Mouse (Mus musculus): Measurements from ENCODE around the gene Gng3. TPM values are rescaled to one million over a fixed set of nuclear protein-coding genes. Genes with fewer than 3 reads are reported as not detected.
A peak's percentile ranks its signal among the peaks of the same experiment; 100 is the strongest.

Gene Gng3
- polyA plus RNA-seq, 1 experiment from 2014 or later, result 3.0 TPM

DNA sequence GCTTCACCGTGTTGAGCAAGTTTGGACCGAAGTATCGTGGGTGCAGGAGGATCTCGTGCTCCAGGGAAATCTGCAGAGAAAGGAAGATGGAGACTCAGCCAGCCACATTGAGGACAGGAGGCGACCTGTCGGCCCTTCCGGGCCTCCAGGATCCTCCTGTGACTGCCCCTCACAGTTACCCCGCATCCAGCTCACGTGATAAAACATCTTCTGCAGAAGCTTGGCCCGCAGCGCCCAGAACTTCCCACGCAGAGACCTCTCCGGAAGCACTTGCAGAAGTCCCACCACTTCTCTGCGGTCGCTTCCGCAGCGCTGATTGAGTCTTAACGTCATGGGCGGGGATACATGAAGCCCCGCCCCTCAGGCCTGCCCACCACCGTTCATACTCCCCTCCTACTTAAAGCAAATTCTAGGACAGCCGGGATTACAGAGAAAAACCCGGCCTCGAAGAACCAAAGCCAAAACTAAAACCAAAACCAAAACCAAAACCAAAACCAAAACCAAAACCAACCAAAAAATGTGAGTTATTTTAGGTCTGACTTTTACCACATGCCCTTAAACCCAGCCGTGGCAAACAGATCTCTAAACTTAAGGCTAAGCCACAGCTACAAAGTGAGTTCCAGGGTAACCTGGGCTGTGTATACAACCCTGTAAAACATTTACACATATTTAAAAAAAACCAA, 40.6 kb downstream of the Gng3 start, which contains the start of gene Polr2g:
Gene Polr2g, minus strand, starts transcription at position 314 of the 683 bp plus-strand sequence.
- ATAC-seq (ENCODE audit: insufficient number of reproducible peaks, low FRiP score, low TSS enrichment, low read depth), result peak; percentile 77
- Histone ChIP-seq H3K36me3 (peaks cover 26% of the 10 kb centered on the region), H3K27me3 (no peaks in the 10 kb centered on the region), H3K9me3 (no peaks in the 10 kb centered on the region), H3K4me1 (peaks cover 20% of the 10 kb centered on the region), H3K27ac (peak within 1 kb of the TSS; percentile 75), H3K9ac (peak within 1 kb of the TSS; percentile 64), H3K4me2 (peak within 1 kb of the TSS; percentile 67), H3K4me3 (peak within 1 kb of the TSS; percentile 58)
- WGBS, result under 1% methylated on average over 25 of the region's 25 CpGs

DNA sequence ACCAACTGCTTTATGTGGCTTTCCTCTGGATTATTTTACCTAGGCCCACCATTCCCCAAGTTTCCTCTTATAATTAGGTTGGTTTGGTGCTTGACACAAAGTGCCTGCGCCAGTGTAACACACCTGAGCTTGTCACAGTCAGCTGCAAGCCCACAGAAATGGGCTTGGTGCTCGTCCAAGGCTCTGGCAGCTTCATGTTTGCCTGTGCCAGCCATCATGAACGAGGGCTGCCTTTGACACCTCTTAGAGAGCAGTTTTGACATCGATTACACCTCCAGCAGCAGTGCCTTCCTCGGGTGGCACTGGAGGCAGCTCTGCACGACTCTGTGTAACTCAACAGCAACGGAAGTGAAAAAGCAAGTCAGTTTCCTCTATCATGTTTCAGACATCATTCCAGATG, 48.8 kb downstream of the Gng3 start:
- no peak overlapping the region for H3K4me3 ChIP-seq
- 81% methylated on average over 7 of the region's 7 CpGs for whole genome bisulfite sequencing
- peaks cover 9% of the 10 kb centered on the region for H3K4me1 ChIP-seq
- H3K27ac ChIP-seq, result no peak overlapping the region
- H3K9ac ChIP-seq, result no peak overlapping the region
- peaks cover 33% of the 10 kb centered on the region for H3K36me3 ChIP-seq
- ATAC-seq (ENCODE audit: insufficient number of reproducible peaks, low FRiP score, low TSS enrichment, low read depth), result no peak
- no peaks in the 10 kb centered on the region for H3K27me3 ChIP-seq
- no peaks in the 10 kb centered on the region for H3K9me3 ChIP-seq
- H3K4me2 ChIP-seq, result no peak overlapping the region

DNA sequence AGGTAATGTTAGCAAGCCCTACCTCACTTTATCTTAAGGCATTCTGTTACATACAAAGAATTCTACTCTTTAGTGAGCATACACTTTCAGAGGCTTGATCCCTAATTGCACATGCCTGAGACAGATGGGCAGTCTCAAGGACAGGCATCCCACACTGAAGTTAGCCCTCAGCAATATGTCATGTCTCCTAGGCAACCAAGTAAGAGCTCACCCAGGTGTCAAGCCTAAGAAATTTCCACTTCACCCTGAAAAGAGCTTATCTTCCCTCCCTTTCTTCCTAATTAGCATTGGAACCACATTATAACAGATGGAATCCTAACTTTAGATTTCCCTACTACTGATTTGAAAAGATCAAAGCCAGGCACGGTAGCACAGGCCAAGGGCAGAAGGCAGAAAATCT, 49.8 kb downstream of the Gng3 start:
- no peaks in the 10 kb centered on the region for H3K9me3 ChIP-seq
- no peaks in the 10 kb centered on the region for H3K27me3 ChIP-seq
- H3K36me3 ChIP-seq, result peaks cover 24% of the 10 kb centered on the region
- H3K4me1 ChIP-seq, result peaks cover 13% of the 10 kb centered on the region
- no peak overlapping the region for H3K4me3 ChIP-seq
- WGBS, result 47% methylated on average over 1 of the region's 1 CpGs
- ATAC-seq (ENCODE audit: insufficient number of reproducible peaks, low FRiP score, low TSS enrichment, low read depth), result no peak
- H3K9ac ChIP-seq, result no peak overlapping the region
- no peak overlapping the region for H3K27ac ChIP-seq
- no peak overlapping the region for H3K4me2 ChIP-seq

DNA sequence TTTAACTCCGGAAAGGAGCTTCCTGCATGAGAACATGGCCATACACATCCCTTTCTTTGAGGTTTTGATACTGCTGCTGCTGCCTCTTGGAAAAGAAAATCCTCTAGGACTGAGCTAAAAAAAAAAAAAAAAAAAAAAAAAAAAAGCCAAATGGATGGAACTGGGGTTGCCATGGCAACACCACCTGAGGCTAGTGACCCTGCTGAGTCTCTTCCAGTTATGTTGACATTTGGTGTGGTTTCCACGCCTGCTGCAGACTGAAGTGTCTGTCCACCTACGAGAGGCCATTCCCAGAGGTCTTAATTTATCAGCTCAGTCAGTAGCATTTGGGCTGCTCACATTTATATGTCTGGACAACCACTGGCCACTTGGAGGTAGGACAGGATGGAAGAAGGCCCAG, 50.5 kb downstream of the Gng3 start:
- Histone ChIP-seq H3K27ac (no peak overlapping the region), H3K4me1 (peaks cover 13% of the 10 kb centered on the region), H3K27me3 (no peaks in the 10 kb centered on the region), H3K9me3 (no peaks in the 10 kb centered on the region), H3K36me3 (peaks cover 24% of the 10 kb centered on the region), H3K9ac (no peak overlapping the region), H3K4me3 (no peak overlapping the region), H3K4me2 (no peak overlapping the region)
- no peak for ATAC-seq (ENCODE audit: insufficient number of reproducible peaks, low FRiP score, low TSS enrichment, low read depth)
- WGBS, result 21% methylated on average over 3 of the region's 3 CpGs

Small RNA genes within 50 kb of the gene (microRNA-seq; reads per million reads assigned to microRNA genes)
- not detected for gene Mir5136

Other genes with a start within 250 kb of the Gng3 start
- gene Slc22a8, start 247.9 kb downstream of the Gng3 start, polyA plus RNA-seq (2015; fragmentation: Nextera tagmentation; extraction: Ambion mirVana), result 0.04 TPM in 1 of 2 replicates, not detected in the other
- gene Slc22a6, start 221.2 kb downstream of the Gng3 start, polyA plus RNA-seq (2015; fragmentation: Nextera tagmentation; extraction: Ambion mirVana), result 0.06 TPM in 1 of 2 replicates, not detected in the other
- 0.18 and 0.19 TPM in 2 replicates for gene Chrm1, start 175.4 kb downstream of the Gng3 start, polyA plus RNA-seq (2015; fragmentation: Nextera tagmentation; extraction: Ambion mirVana)
- gene Slc3a2, start 115.8 kb downstream of the Gng3 start, polyA plus RNA-seq (2015; fragmentation: Nextera tagmentation; extraction: Ambion mirVana), result 118 and 148 TPM in 2 replicates
- gene Wdr74, start 103.4 kb downstream of the Gng3 start, polyA plus RNA-seq (2015; fragmentation: Nextera tagmentation; extraction: Ambion mirVana), result 93.8 and 96.0 TPM in 2 replicates
- 1.7 and 2.3 TPM in 2 replicates for gene 1700092M07Rik, start 98.5 kb downstream of the Gng3 start, polyA plus RNA-seq (2015; fragmentation: Nextera tagmentation; extraction: Ambion mirVana)
- 185 and 189 TPM in 2 replicates for gene Stx5a, start 97.8 kb downstream of the Gng3 start, polyA plus RNA-seq (2015; fragmentation: Nextera tagmentation; extraction: Ambion mirVana)
- 171 and 188 TPM in 2 replicates for gene Nxf1, start 82.1 kb downstream of the Gng3 start, polyA plus RNA-seq (2015; fragmentation: Nextera tagmentation; extraction: Ambion mirVana)
- gene Tmem223, start 68.2 kb downstream of the Gng3 start, polyA plus RNA-seq (2015; fragmentation: Nextera tagmentation; extraction: Ambion mirVana), result 141 and 155 TPM in 2 replicates
- 78.4 and 81.7 TPM in 2 replicates for gene Tmem179b, start 64.7 kb downstream of the Gng3 start, polyA plus RNA-seq (2015; fragmentation: Nextera tagmentation; extraction: Ambion mirVana)
- 24.9 and 25.3 TPM in 2 replicates for gene Taf6l, start 52.8 kb downstream of the Gng3 start, polyA plus RNA-seq (2015; fragmentation: Nextera tagmentation; extraction: Ambion mirVana)
- gene Polr2g, start 40.6 kb downstream of the Gng3 start, polyA plus RNA-seq (2015; fragmentation: Nextera tagmentation; extraction: Ambion mirVana), result 149 and 152 TPM in 2 replicates
- gene Zbtb3, start 36.6 kb downstream of the Gng3 start, polyA plus RNA-seq (2015; fragmentation: Nextera tagmentation; extraction: Ambion mirVana), result 4.6 and 4.8 TPM in 2 replicates
- 50.4 and 56.8 TPM in 2 replicates for gene Ttc9c, start 19.9 kb downstream of the Gng3 start, polyA plus RNA-seq (2015; fragmentation: Nextera tagmentation; extraction: Ambion mirVana)
- gene Hnrnpul2, start 19.2 kb downstream of the Gng3 start, polyA plus RNA-seq (2015; fragmentation: Nextera tagmentation; extraction: Ambion mirVana), result 5.4 and 5.6 TPM in 2 replicates
- not detected in 2 replicates for gene AC129217.1, start 9.4 kb downstream of the Gng3 start, polyA plus RNA-seq (2015; fragmentation: Nextera tagmentation; extraction: Ambion mirVana)
- gene Bscl2, start 1.7 kb downstream of the Gng3 start, polyA plus RNA-seq (2015; fragmentation: Nextera tagmentation; extraction: Ambion mirVana), result 77.4 and 93.6 TPM in 2 replicates
- gene Lrrn4cl, start 11.6 kb upstream of the Gng3 start, polyA plus RNA-seq (2015; fragmentation: Nextera tagmentation; extraction: Ambion mirVana), result 3.1 and 4.3 TPM in 2 replicates
- 173 and 176 TPM in 2 replicates for gene Ubxn1, start 32.3 kb upstream of the Gng3 start, polyA plus RNA-seq (2015; fragmentation: Nextera tagmentation; extraction: Ambion mirVana)
- 65.9 and 69.1 TPM in 2 replicates for gene Uqcc3, start 41.7 kb upstream of the Gng3 start, polyA plus RNA-seq (2015; fragmentation: Nextera tagmentation; extraction: Ambion mirVana)
- gene Lbhd1, start 44.5 kb upstream of the Gng3 start, polyA plus RNA-seq (2015; fragmentation: Nextera tagmentation; extraction: Ambion mirVana), result 69.3 and 76.7 TPM in 2 replicates
- not detected in 2 replicates for gene Gm49403, start 44.7 kb upstream of the Gng3 start, polyA plus RNA-seq (2015; fragmentation: Nextera tagmentation; extraction: Ambion mirVana)
- 76.8 and 80.9 TPM in 2 replicates for gene 1810009A15Rik, start 49.7 kb upstream of the Gng3 start, polyA plus RNA-seq (2015; fragmentation: Nextera tagmentation; extraction: Ambion mirVana)
- gene Gm49416, start 49.7 kb upstream of the Gng3 start, polyA plus RNA-seq (2015; fragmentation: Nextera tagmentation; extraction: Ambion mirVana), result not detected in 2 replicates
- 38.6 and 42.0 TPM in 2 replicates for gene Ints5, start 53.8 kb upstream of the Gng3 start, polyA plus RNA-seq (2015; fragmentation: Nextera tagmentation; extraction: Ambion mirVana)
- gene Ganab, start 58.9 kb upstream of the Gng3 start, polyA plus RNA-seq (2015; fragmentation: Nextera tagmentation; extraction: Ambion mirVana), result 97.4 and 102 TPM in 2 replicates
- gene B3gat3, start 81.2 kb upstream of the Gng3 start, polyA plus RNA-seq (2015; fragmentation: Nextera tagmentation; extraction: Ambion mirVana), result 47.1 and 48.6 TPM in 2 replicates
- gene Rom1, start 90.2 kb upstream of the Gng3 start, polyA plus RNA-seq (2015; fragmentation: Nextera tagmentation; extraction: Ambion mirVana), result 4.0 and 4.6 TPM in 2 replicates
- 41.8 and 42.7 TPM in 2 replicates for gene Eml3, start 90.4 kb upstream of the Gng3 start, polyA plus RNA-seq (2015; fragmentation: Nextera tagmentation; extraction: Ambion mirVana)
- gene Mta2, start 102.7 kb upstream of the Gng3 start, polyA plus RNA-seq (2015; fragmentation: Nextera tagmentation; extraction: Ambion mirVana), result 155 and 160 TPM in 2 replicates
- 29.3 and 30.0 TPM in 2 replicates for gene Tut1, start 114.7 kb upstream of the Gng3 start, polyA plus RNA-seq (2015; fragmentation: Nextera tagmentation; extraction: Ambion mirVana)
- gene Eef1g, start 127.8 kb upstream of the Gng3 start, polyA plus RNA-seq (2015; fragmentation: Nextera tagmentation; extraction: Ambion mirVana), result 467 and 482 TPM in 2 replicates
- gene Ahnak, start 150.1 kb upstream of the Gng3 start, polyA plus RNA-seq (2015; fragmentation: Nextera tagmentation; extraction: Ambion mirVana), result 96.4 and 104 TPM in 2 replicates
- 0.98 and 1.2 TPM in 2 replicates for gene Scgb1a1, start 248.8 kb upstream of the Gng3 start, polyA plus RNA-seq (2015; fragmentation: Nextera tagmentation; extraction: Ambion mirVana)

Data from limb, embryonic 15.5 days (tissue).